Mouse (Mus musculus): ENCODE data around the gene C6.

DNA sequence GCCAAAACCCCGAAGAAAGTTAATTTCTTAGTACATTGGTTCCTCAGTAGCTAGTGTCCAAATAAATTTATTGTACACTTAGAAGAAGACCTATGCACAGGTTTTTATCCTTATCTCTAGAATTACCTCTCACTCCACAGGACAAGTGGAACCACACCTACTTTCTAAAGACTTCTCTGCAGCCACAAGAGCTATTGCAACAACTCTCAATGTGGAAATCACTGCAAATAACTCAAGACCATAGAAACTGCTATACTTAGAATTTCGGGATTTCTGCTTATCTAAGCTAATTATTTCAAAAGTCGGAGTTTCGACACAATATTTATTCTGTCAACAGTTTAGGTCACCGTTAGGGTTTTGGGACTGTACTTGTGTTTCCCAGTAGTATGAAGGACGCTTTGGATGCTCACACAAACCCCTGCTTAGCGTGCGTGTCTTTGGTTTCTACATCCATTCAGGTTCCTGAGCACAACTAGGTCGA, at the start of gene C6:
- TF ChIP-seq POLR2A (IDR thresholded peaks at IDR 0.05; ENCODE audit: borderline replicate concordance, control insufficient read depth, low read depth, low read length) (no peak), CTCF (IDR thresholded peaks at IDR 0.05; ENCODE audit: control insufficient read depth, insufficient read depth, low read length) (no peak)

Data from bone marrow, adult 2 months (tissue).